Comparison of ENCODE assay signal across 8 mouse cellular contexts in genomic region chr1:59237614-59238211, GRCm38 (mm10). TPM values are rescaled to one million over a fixed set of nuclear protein-coding genes. Genes with fewer than 3 reads are reported as not detected.
DNase-seq lines count a peak whose midpoint lies in the region; ATAC-seq lines count a peak whose summit lies in the region.

No protein-coding gene starts in this region.

- peaks cover 16% of the 10 kb centered on the region for H3K4me1 ChIP-seq in hindbrain, embryonic 15.5 days (replicated peaks)

- peak overlapping the region; percentile 80 for H3K9ac ChIP-seq in hindbrain, embryonic 15.5 days

- peak overlapping the region; percentile 93 for H3K4me3 ChIP-seq in hindbrain, embryonic 15.5 days

- no peaks in the 10 kb centered on the region for H3K9me3 ChIP-seq in hindbrain, embryonic 15.5 days

- H3K36me3 ChIP-seq in hindbrain, embryonic 15.5 days: no peaks in the 10 kb centered on the region

- peak overlapping the region; percentile 84 for H3K27ac ChIP-seq in hindbrain, embryonic 15.5 days (replicated peaks)

- 1% methylated on average over 19 of the region's 19 CpGs for WGBS in hindbrain, embryonic 15.5 days

- peak overlapping the region; percentile 79 for H3K4me2 ChIP-seq in hindbrain, embryonic 15.5 days

- peak; percentile 0; the same call in 1 of the 2 replicates for ATAC-seq in hindbrain, embryonic 15.5 days (ENCODE audit: low FRiP score, low read depth)

- H3K27me3 ChIP-seq in hindbrain, embryonic 15.5 days: no peaks in the 10 kb centered on the region

- DNase-seq in T-cell, adult 2 months (ENCODE audit: low spot score): peak; percentile 58
- peak; percentile 80 to 90 for DNase-seq in cerebellum, postnatal 36 days
- peak; percentile 51 to 79 for DNase-seq in frontal cortex, postnatal 36 days (ENCODE audit: low spot score in 2 of 2)
- peak; percentile 49 to 70 for DNase-seq in layer of hippocampus, postnatal 36 days
- peak; percentile 85 for DNase-seq in lung, postnatal 25 days (ENCODE audit: low spot score)
- DNase-seq in retina, adult 2 months (ENCODE audit: low read depth, low spot score): peak; percentile 55
- DNase-seq in thymus, postnatal 25 days: peak; percentile 78

RNA-seq across cellular contexts. Expression of gene Als2, which starts 0.7 kb away (rescaled TPM):
- 18.2 and 19.9 TPM in 2 replicates for polyA plus RNA-seq in hindbrain, embryonic 15.5 days (2015; fragmentation: Nextera tagmentation; extraction: Ambion mirVana)
- 10 to 100 TPM; 47.9 to 55.4 TPM for total RNA-seq in layer of hippocampus, postnatal 36 days (2021)

RNA-seq across cellular contexts. Expression of gene Cdk15, which starts 19.0 kb away (rescaled TPM):
- 1.0 and 1.6 TPM in 2 replicates for polyA plus RNA-seq in hindbrain, embryonic 15.5 days (2015; fragmentation: Nextera tagmentation; extraction: Ambion mirVana)
- total RNA-seq in layer of hippocampus, postnatal 36 days (2021): under 1 TPM in 1 of 2 experiments, not detected in 1; 0.91 TPM

Comparison
In these comparisons a context has a peak if more than half of its experiments do, and no peak if none do; other contexts are left out.
1. Peak in every context shown above with its lines: DNase-seq, ATAC-seq, H3K4me3 ChIP-seq and H3K27ac ChIP-seq.